Mouse (Mus musculus) MEL (cell line): Measurements from ENCODE around the gene Ripk3. TPM values are rescaled to one million over a fixed set of nuclear protein-coding genes. Genes with fewer than 3 reads are reported as not detected.

Experiments used
- DNase-seq: peaks from one replicate; pipeline ENCODE4 v3.0.0; 2011; ENCODE audit warnings: low read depth, low spot score
- H3K27ac ChIP-seq: 2 replicates; pipeline ENCODE4 v1.5.1; 2012; ENCODE audit warnings: low read depth, mild to moderate bottlenecking, control low read depth, low read length, moderate library complexity; ENCODE audit not compliant: control insufficient read depth
- H3K27me3 ChIP-seq, 2 experiments: fragments of 150-350 bp in 1 of 2; sonication (generic) in 1 of 2; 2 replicates each; pipeline ENCODE4 v1.6.1; 2012; ENCODE audit warnings: low read length in 2 of 2, mild to moderate bottlenecking in 2 of 2, improper control_type of control experiment in 1 of 2, moderate library complexity in 1 of 2; ENCODE audit not compliant: insufficient read depth in 2 of 2, control insufficient read depth in 1 of 2
- H3K36me3 ChIP-seq, 2 experiments: 2 replicates each; pipeline ENCODE4 v1.6.1; 2012 to 2014; ENCODE audit warnings: low read length in 2 of 2, improper control_type of control experiment in 1 of 2, inconsistent platforms in 1 of 2, mild to moderate bottlenecking in 1 of 2; ENCODE audit not compliant: insufficient read depth in 2 of 2, control insufficient read depth in 1 of 2
- H3K4me1 ChIP-seq, 2 experiments: fragments of 150-350 bp in 1 of 2; sonication (generic) in 1 of 2; 2 replicates each; pipeline ENCODE4 v1.6.1; 2012; ENCODE audit warnings: low read length in 2 of 2, improper control_type of control experiment in 1 of 2, mild to moderate bottlenecking in 1 of 2; ENCODE audit not compliant: insufficient read depth in 2 of 2, control insufficient read depth in 1 of 2
- H3K4me3 ChIP-seq, 2 experiments: fragments of 150-350 bp in 1 of 2; sonication (generic) in 1 of 2; 2 replicates each; pipeline ENCODE4 v1.5.1; 2012; ENCODE audit warnings: low read depth in 2 of 2, low read length in 2 of 2, mild to moderate bottlenecking in 2 of 2, moderate library complexity in 2 of 2, control low read depth in 1 of 2, improper control_type of control experiment in 1 of 2; ENCODE audit not compliant: control insufficient read depth in 1 of 2, insufficient read depth in 1 of 2
- H3K79me2 ChIP-seq: 2 replicates; pipeline ENCODE4 v1.6.1; 2012; ENCODE audit warnings: mild to moderate bottlenecking, low read length, moderate library complexity; ENCODE audit not compliant: control insufficient read depth, poor library complexity, insufficient read depth
- H3K9ac ChIP-seq: 2 replicates; pipeline ENCODE4 v1.6.1; 2012; ENCODE audit warnings: low read depth, mild to moderate bottlenecking, control low read depth, low read length, moderate library complexity; ENCODE audit not compliant: control insufficient read depth, poor library complexity, severe bottlenecking
- H3K9me3 ChIP-seq: fragments of 150-350 bp; sonication (generic); replicated peaks from 2 replicates; pipeline ENCODE4 v1.6.1; 2012; ENCODE audit warnings: mild to moderate bottlenecking, low read length, improper control_type of control experiment, moderate library complexity; ENCODE audit not compliant: insufficient read depth
- CHD1 ChIP-seq: IDR thresholded peaks from 2 replicates; pipeline ENCODE4 v1.6.1; 2012; ENCODE audit warnings: low read depth, mild to moderate bottlenecking, inconsistent platforms, low read length, improper control_type of control experiment
- CHD2 ChIP-seq: IDR thresholded peaks from 2 replicates; pipeline ENCODE4 v1.6.1; 2011; ENCODE audit warnings: low read length, improper control_type of control experiment
- ELF1 ChIP-seq: IDR thresholded peaks from 2 replicates; pipeline ENCODE4 v1.6.1; 2014; ENCODE audit warnings: low read depth, mild to moderate bottlenecking, inconsistent platforms, low read length, improper control_type of control experiment, moderate library complexity
- EP300 ChIP-seq, 2 experiments: IDR thresholded peaks; 2 replicates each; pipeline ENCODE4 v1.6.1; 2011; ENCODE audit warnings: improper control_type of control experiment in 2 of 2, low read length in 2 of 2, low read depth in 1 of 2, mild to moderate bottlenecking in 1 of 2
- ETS1 ChIP-seq: IDR thresholded peaks from 2 replicates; pipeline ENCODE4 v1.6.1; 2012; ENCODE audit warnings: low read depth, mild to moderate bottlenecking, inconsistent platforms, low read length, improper control_type of control experiment, moderate library complexity
- GATA1 ChIP-seq: IDR thresholded peaks from 2 replicates; pipeline ENCODE4 v1.6.1; 2011; ENCODE audit warnings: low read depth, low read length, improper control_type of control experiment
- JUND ChIP-seq: IDR thresholded peaks from 2 replicates; pipeline ENCODE4 v1.6.1; 2011; ENCODE audit warnings: low read depth, mild to moderate bottlenecking, improper control_type of control experiment, low read length
- KAT2A ChIP-seq: conservative IDR thresholded peaks from 2 replicates; pipeline ENCODE4 v1.6.1; 2012; ENCODE audit warnings: low read depth, low read length, improper control_type of control experiment, inconsistent platforms
- MAFK ChIP-seq: IDR thresholded peaks from 2 replicates; pipeline ENCODE4 v1.6.1; 2011; ENCODE audit warnings: low read depth, mild to moderate bottlenecking, low read length, improper control_type of control experiment, borderline replicate concordance
- MAX ChIP-seq: IDR thresholded peaks from 2 replicates; pipeline ENCODE4 v1.6.1; 2011; ENCODE audit warnings: low read length, improper control_type of control experiment
- MAZ ChIP-seq: IDR thresholded peaks from 2 replicates; pipeline ENCODE4 v1.6.1; 2012; ENCODE audit warnings: low read depth, mild to moderate bottlenecking, inconsistent platforms, low read length, improper control_type of control experiment
- MXI1 ChIP-seq: IDR thresholded peaks from 2 replicates; pipeline ENCODE4 v1.6.1; 2011; ENCODE audit warnings: mild to moderate bottlenecking, low read depth, low read length, improper control_type of control experiment
- MYC ChIP-seq: IDR thresholded peaks from 2 replicates; pipeline ENCODE4 v1.6.1; 2011; ENCODE audit warnings: low read depth, mild to moderate bottlenecking, low read length, improper control_type of control experiment, moderate library complexity
- NELFE ChIP-seq: IDR thresholded peaks from 2 replicates; pipeline ENCODE4 v1.6.1; 2011; ENCODE audit warnings: low read depth, low read length, improper control_type of control experiment
- NRF1 ChIP-seq: IDR thresholded peaks from 2 replicates; pipeline ENCODE4 v1.6.1; 2014; ENCODE audit warnings: low read depth, mild to moderate bottlenecking, inconsistent platforms, low read length, improper control_type of control experiment, moderate library complexity; ENCODE audit not compliant: poor library complexity, insufficient read depth, severe bottlenecking
- POLR2A ChIP-seq, 2 experiments: IDR thresholded peaks; 2 replicates each; pipeline ENCODE4 v1.6.1; 2011 to 2012; ENCODE audit warnings: low read length in 2 of 2, mild to moderate bottlenecking in 2 of 2, control low read depth in 1 of 2, improper control_type of control experiment in 1 of 2, low read depth in 1 of 2, moderate library complexity in 1 of 2; ENCODE audit not compliant: control insufficient read depth in 1 of 2, insufficient read depth in 1 of 2, poor library complexity in 1 of 2
- POLR2AphosphoS2 ChIP-seq: IDR thresholded peaks from 2 replicates; pipeline ENCODE4 v1.6.1; 2011; ENCODE audit warnings: low read length, improper control_type of control experiment
- POLR2AphosphoS5 ChIP-seq: IDR thresholded peaks from 2 replicates; pipeline ENCODE4 v1.6.1; 2012; ENCODE audit warnings: low read depth, borderline replicate concordance, mild to moderate bottlenecking, inconsistent platforms, low read length, moderate library complexity, mixed read lengths
- RAD21 ChIP-seq: IDR thresholded peaks from 2 replicates; pipeline ENCODE4 v1.6.1; 2011; ENCODE audit warnings: mild to moderate bottlenecking, low read depth, low read length, improper control_type of control experiment
- RCOR1 ChIP-seq: IDR thresholded peaks from 2 replicates; pipeline ENCODE4 v1.6.1; 2012; ENCODE audit warnings: low read depth, mild to moderate bottlenecking, inconsistent platforms, low read length, improper control_type of control experiment
- SIN3A ChIP-seq: IDR thresholded peaks from 2 replicates; pipeline ENCODE4 v1.6.1; 2012; ENCODE audit warnings: low read length, improper control_type of control experiment, inconsistent platforms
- SMC3 ChIP-seq: IDR thresholded peaks from 2 replicates; pipeline ENCODE4 v1.6.1; 2011; ENCODE audit warnings: low read depth, low read length, improper control_type of control experiment
- TAL1 ChIP-seq: IDR thresholded peaks from 2 replicates; pipeline ENCODE4 v1.6.1; 2012; ENCODE audit warnings: mild to moderate bottlenecking, inconsistent platforms, low read length, moderate library complexity, mixed read lengths
- TBP ChIP-seq: IDR thresholded peaks from 2 replicates; pipeline ENCODE4 v1.8.0; 2011; ENCODE audit warnings: low read depth, low read length, improper control_type of control experiment
- TCF12 ChIP-seq: IDR thresholded peaks from 2 replicates; pipeline ENCODE4 v1.6.1; 2014; ENCODE audit warnings: low read depth, mild to moderate bottlenecking, inconsistent platforms, low read length, improper control_type of control experiment, moderate library complexity
- UBTF ChIP-seq: IDR thresholded peaks from 2 replicates; pipeline ENCODE4 v1.6.1; 2012; ENCODE audit warnings: low read depth, mild to moderate bottlenecking, inconsistent platforms, low read length, improper control_type of control experiment, moderate library complexity, borderline replicate concordance; ENCODE audit not compliant: insufficient read depth
- USF1 ChIP-seq: IDR thresholded peaks from 2 replicates; pipeline ENCODE4 v1.6.1; 2014; ENCODE audit warnings: low read depth, mild to moderate bottlenecking, inconsistent platforms, low read length, improper control_type of control experiment, moderate library complexity
- ZC3H11A ChIP-seq: IDR thresholded peaks from 2 replicates; pipeline ENCODE4 v1.6.1; 2012; ENCODE audit warnings: low read depth, mild to moderate bottlenecking, inconsistent platforms, low read length, improper control_type of control experiment
- ZKSCAN1 ChIP-seq: IDR thresholded peaks from 2 replicates; pipeline ENCODE4 v1.6.1; 2012; ENCODE audit warnings: low read depth, mild to moderate bottlenecking, inconsistent platforms, low read length, improper control_type of control experiment, moderate library complexity
- ZMIZ1 ChIP-seq: IDR thresholded peaks from 2 replicates; pipeline ENCODE4 v1.6.1; 2012; ENCODE audit warnings: low read depth, mild to moderate bottlenecking, inconsistent platforms, low read length, improper control_type of control experiment, moderate library complexity
- ZNF384 ChIP-seq: IDR thresholded peaks from 2 replicates; pipeline ENCODE4 v1.6.1; 2012; ENCODE audit warnings: low read depth, mild to moderate bottlenecking, inconsistent platforms, low read length, improper control_type of control experiment
- polyA plus RNA-seq, 2 experiments: library from polyadenylated mRNA; stranded (reverse) in 1 of 2; unstranded in 1 of 2; fragments of >175 nt in 1 of 2; fragments of >200 nt in 1 of 2; gene quantifications; 2 replicates each; pipeline versions ENCODE4 v1.2.1 to v1.2.4; 2012; ENCODE audit warnings: low replicate concordance in 2 of 2, low read depth in 1 of 2; ENCODE audit not compliant: insufficient read length in 2 of 2, insufficient read depth in 1 of 2, missing spikeins in 1 of 2
- total RNA-seq: library from RNA; depleted of rRNA; stranded (reverse); fragments of 300-350 nt; gene quantifications from 2 replicates; pipeline ENCODE4 v1.2.3, GENCODE M21; 2012

The Ripk3 gene
- total and polyA plus RNA-seq, 3 experiments: 67.1 to 124 (median 123) TPM

- Histone ChIP-seq H3K79me2 (no peaks in the 10 kb centered on the region), H3K27ac (no peak overlapping the region), H3K9ac (no peak overlapping the region), H3K9me3 (no peaks in the 10 kb centered on the region), H3K27me3 (no peaks in the 10 kb centered on the region), H3K4me1 (peaks cover 2 to 6% of the 10 kb centered on the region in 2 experiments; a peak in 3 of 4 replicates), H3K4me3 (no peak overlapping the region), H3K36me3 (peaks cover 0 to 1% of the 10 kb centered on the region in 2 experiments; a peak in 2 of 4 replicates)
- TF ChIP-seq RAD21: no peak
- TF ChIP-seq POLR2AphosphoS5: no peak
- no peak for TF ChIP-seq KAT2A
- TF ChIP-seq ZMIZ1: no peak
- TF ChIP-seq MAX: no peak
- TF ChIP-seq TBP: no peak
- TF ChIP-seq ETS1: no peak
- DNase-seq: no peak
These were observed 6.2 kb downstream of the Ripk3 start for GRCm38 (mm10) chr14:55782361-55782960.

- Histone ChIP-seq H3K36me3 (peaks cover 0 to 7% of the 10 kb centered on the region in 2 experiments; a peak in 2 of 4 replicates), H3K4me3 (no peak overlapping the region), H3K4me1 (peaks cover 5 to 12% of the 10 kb centered on the region in 2 experiments; a peak in 3 of 4 replicates), H3K9ac (no peak overlapping the region), H3K27ac (no peak overlapping the region), H3K27me3 (no peaks in the 10 kb centered on the region), H3K9me3 (no peaks in the 10 kb centered on the region), H3K79me2 (no peaks in the 10 kb centered on the region)
- DNase-seq: peak; percentile 86
- TF ChIP-seq ZKSCAN1 (no peak), NELFE (no peak), TAL1 (no peak), KAT2A (no peak), TBP (peak; percentile 53; the same call in 1 of the 2 replicates), TCF12 (0 out of 2 replicates have a peak, but pooled peaks have one; percentile 27), POLR2AphosphoS5 (no peak), MAZ (0 out of 2 replicates have a peak, but pooled peaks have one; percentile 26), ZMIZ1 (no peak), ZNF384 (no peak), JUND (no peak), MXI1 (0 out of 2 replicates have a peak, but pooled peaks have one; percentile 49), MAX (no peak), POLR2AphosphoS2 (no peak), ELF1 (0 out of 2 replicates have a peak, but pooled peaks have one; percentile 6), UBTF (no peak), NRF1 (no peak), MYC (0 out of 2 replicates have a peak, but pooled peaks have one; percentile 57), CHD2 (no peak), SIN3A (peak; percentile 83), RAD21 (peak; percentile 90), MAFK (no peak), CHD1 (no peak), USF1 (no peak), EP300 (IDR thresholded peaks at IDR 0.05; ENCODE audit: low read depth in 1 of 2, low read length in 2 of 2) (no peak), SMC3 (peak; percentile 96), POLR2A (IDR thresholded peaks at IDR 0.05; ENCODE audit: control insufficient read depth in 1 of 2, insufficient read depth in 1 of 2, low read depth in 1 of 2, low read length in 2 of 2, poor library complexity in 1 of 2) (no peak), RCOR1 (no peak), GATA1 (peak; percentile 57), ZC3H11A (peak; percentile 94)
These were observed 7.4 kb downstream of the Ripk3 start for GRCm38 (mm10) chr14:55781310-55781709.
